Mouse (Mus musculus): Measurements from ENCODE around the gene Asic2.

Gene Asic2

DNA sequence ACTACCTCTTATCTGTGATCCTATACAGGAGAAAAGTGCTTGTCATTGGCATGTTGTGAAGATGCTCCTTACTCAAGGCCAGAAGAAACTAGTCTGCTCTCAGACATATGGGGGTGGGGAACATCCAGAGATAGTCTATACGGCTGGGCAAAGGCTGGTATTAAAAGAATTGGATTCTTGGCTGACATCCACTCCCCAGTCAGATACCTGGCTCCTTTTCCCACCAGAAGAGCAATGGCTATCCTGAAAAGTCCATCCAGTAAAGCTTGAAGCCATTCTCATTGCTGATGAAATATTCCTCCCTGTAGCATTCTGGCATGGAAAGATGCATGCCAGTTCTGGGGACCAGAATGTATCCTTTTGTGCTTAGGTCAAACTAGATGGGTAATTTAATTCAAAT lies 218.2 kb downstream of the Asic2 start:
- DNase-seq (ENCODE audit: low read depth, low spot score), result no peak

DNA sequence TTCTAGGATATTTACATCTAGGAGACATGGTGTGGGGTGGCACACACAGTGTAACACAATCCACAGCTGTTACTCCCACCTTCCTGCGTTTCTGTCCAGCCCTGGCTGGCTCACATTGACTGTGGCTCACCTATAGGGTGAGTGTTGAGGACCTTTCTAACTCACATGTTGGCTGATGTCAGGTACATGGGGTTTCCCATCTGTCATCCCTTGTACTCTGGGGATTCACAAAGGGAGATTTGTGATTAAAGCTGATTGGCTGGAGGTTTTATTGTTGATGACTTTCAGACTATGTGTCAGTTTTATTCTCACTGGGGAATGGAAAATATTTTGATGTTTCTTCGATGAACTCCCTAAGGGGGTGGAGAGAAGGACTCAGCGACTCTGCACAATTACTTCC lies 229.3 kb downstream of the Asic2 start:
- no peak for DNase-seq (ENCODE audit: low read depth, low spot score)

GRCm38 (mm10) chr11:81737777-81738176 lies 230.5 kb downstream of the Asic2 start:
- no peak for DNase-seq (ENCODE audit: low read depth, low spot score)

- DNase-seq (ENCODE audit: low read depth, low spot score), result no peak
Measured at GRCm38 (mm10) chr11:81722071-81722470, 246.2 kb downstream of the Asic2 start.

DNA sequence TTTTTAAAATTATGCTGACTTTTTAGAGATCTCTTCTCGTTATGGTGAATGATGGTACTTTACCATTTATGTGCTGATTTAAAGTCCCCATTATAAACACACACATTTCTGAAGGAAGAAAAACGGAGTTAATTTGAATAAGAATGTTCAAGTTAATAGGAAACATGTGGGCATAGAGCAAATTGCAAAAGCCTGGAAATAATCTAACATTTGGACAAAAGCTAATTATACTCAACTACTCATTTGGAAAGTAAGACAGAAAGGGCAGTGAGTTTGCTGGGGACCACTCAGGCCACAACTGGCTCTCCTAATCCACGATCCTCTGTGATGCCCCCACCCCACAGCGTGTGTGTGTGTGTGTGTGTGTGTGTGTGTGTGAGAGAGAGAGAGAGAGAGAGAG lies 253.5 kb downstream of the Asic2 start:
- no peak for DNase-seq (ENCODE audit: low read depth, low spot score)

DNA sequence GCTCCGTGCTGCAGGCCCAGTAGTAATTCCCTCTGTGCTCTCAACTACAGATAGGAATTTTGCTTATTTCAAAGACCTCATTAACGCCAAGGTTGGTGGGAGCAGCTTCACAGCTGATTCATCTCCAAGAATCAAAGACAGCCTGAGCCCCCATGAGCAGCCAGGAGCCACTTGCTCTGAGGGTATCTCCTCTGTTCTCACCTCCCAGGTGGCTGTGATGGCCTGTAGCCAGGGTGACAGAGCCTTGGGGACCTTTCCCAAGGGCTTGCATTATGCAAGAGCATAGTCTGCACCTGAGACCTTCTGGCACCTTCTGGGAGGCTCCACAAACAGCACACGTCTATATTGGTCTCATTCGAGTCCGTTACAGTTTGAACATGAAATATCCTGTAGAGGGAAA lies 261.3 kb downstream of the Asic2 start:
- no peak for DNase-seq (ENCODE audit: low read depth, low spot score)

DNA sequence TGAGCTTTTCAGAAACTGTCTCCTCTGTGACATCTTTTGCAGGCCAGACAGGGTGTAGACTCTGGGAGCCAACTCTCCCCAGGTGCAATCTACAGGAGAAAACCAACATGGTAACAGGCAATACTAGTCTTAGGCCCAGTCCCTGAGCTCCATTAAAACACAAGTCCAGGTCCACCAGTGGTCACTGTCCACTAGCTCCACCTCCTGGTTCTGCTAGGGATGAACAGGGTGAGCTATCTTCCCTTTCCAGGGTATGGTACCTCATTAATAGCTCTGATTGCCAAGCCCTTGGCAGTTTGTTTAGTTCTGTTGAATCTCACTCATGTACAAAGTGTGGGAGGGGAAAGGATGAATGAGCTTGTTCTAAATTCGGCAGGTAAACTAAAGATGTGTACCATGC lies 270.2 kb downstream of the Asic2 start:
- DNase-seq (ENCODE audit: low read depth, low spot score), result peak; percentile 2

- no peak for DNase-seq (ENCODE audit: low read depth, low spot score)
Measured at GRCm38 (mm10) chr11:81695501-81695900, 272.8 kb downstream of the Asic2 start.

- no peak for DNase-seq (ENCODE audit: low read depth, low spot score)
Measured at GRCm38 (mm10) chr11:81680511-81680910, 287.7 kb downstream of the Asic2 start.

GRCm38 (mm10) chr11:81671724-81672123 lies 296.5 kb downstream of the Asic2 start:
- peak; percentile 10 for DNase-seq (ENCODE audit: low read depth, low spot score)

DNA sequence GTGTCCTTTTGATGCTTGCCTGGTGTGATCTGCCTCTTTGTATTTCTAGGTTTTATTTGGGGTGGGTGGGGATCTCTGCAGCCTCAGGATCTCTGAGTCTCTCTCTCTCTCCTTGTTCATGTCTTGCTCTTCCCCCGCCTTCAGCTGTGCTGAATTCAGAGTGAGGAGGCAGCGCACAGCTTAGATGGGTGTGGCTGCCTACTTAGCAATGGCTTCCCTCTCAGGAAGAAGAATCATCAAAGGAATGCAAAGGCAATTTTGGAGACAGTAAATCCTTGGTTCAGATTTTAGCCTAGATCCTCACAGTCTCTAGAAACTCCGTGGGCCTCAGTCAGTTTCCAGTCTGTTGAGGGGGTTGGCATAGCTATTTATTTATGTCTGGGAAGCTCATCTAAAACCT lies 297.8 kb downstream of the Asic2 start:
- no peak for DNase-seq (ENCODE audit: low read depth, low spot score)

- DNase-seq (ENCODE audit: low read depth, low spot score), result no peak
Measured at GRCm38 (mm10) chr11:81658850-81659249, 309.4 kb downstream of the Asic2 start.

DNA sequence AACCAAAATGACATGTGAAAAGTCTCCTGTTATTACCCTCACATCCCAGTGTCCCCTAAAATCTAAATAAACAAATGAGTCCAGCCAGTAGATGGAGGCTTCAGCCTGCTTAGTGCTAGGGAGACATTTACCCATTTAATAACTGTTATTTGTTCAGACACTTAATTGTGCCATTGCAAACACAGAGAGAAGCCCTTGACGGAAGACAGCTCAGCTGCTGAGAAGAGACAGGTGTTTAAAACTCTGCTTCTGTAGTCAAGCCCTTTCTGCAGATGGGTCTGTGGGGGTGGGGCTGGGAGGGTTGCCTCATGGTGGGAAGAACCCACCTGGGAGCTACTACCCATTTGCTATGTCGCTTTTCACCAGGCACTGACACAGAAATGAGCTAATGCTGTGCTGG lies 311.1 kb downstream of the Asic2 start:
- DNase-seq (ENCODE audit: low read depth, low spot score), result no peak

DNA sequence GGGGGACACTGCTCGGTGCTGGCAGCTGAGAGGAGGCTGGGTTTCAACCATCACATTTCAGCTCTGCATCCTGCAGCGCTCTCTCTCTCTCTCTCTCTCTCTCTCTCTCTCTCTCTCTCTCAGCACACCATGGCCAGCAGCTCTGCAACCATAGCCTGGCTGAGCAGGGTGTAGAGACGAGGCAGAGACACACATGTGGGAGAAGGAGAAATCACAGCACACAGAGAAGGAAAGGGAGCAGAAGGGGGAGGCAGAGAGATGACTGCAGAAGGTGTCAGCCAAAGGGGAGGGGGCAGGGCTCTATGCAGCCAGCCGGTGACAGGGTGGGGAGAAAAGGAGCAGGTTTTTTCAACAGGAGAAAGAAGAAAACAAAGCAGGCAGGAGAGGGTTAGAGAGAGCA lies 320.4 kb downstream of the Asic2 start:
- DNase-seq (ENCODE audit: low read depth, low spot score), result no peak

- peak; percentile 27 for DNase-seq (ENCODE audit: low read depth, low spot score)
Measured at GRCm38 (mm10) chr11:81645549-81645948, 322.7 kb downstream of the Asic2 start.

DNA sequence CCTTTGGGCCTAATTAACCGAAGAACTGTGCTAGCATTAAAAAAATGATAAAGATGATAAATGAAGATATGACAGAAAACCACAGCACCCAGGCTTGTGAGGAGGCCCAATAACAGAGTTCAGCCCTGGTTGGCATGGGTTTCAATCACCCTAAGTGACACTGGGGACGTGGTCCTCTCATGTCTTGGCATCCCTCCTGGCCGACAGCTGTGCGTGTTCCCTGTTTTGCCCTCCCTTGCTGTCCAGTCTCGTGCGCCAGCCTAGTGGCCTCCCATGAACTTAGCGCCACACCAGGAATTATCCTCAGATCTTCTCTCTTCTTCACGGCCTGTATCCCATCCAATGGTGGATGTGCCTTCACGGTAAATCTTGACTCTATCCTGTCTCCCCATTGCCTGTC lies 331.9 kb downstream of the Asic2 start:
- no peak for DNase-seq (ENCODE audit: low read depth, low spot score)

DNA sequence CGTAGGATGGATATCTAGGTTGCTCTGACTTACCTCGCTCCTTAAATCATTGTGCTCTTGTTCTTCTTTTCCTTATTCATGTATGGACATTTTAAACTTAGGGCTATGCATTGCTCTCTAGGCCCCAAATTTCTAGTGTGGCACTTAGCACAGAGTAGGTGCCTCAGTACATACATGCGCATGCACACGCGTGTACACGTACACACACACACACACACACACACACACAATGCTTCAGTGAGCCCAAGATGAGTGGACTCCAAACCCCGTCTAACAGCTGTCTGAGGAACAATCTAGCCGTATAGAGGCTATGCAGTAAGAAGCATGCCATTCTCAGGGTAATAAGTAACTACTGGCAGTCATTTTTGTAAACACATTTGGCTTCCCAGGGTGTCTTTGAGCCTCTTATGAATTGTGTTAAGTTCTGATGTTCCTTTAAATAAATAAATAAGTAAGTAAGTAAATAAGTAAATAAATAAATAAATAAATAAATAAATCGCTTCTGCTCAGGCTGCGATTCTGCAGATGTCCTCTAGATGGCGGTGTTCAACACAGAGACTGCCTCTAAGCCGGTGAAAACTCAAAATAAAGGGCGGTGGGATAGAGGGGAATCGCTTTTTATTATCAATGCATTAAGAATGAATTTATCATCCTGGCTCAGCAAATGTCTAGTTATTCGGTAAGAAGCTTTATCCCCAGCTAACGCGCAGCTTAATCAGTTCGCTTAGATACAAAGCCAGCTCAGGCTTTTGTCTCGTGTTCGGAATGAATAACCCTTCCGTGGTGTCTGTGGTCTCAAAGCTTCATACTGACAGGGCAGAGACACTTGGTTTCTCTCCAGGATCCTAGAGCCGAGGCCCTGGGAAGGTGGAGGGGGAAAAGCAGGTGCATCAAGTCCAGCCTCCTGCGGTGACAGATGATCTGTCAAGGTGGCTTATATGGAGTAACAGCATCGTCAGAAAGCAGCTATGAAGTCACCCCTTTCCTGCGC lies 333.6 kb downstream of the Asic2 start:
- peak; percentile 51 for DNase-seq (ENCODE audit: low read depth, low spot score)

DNA sequence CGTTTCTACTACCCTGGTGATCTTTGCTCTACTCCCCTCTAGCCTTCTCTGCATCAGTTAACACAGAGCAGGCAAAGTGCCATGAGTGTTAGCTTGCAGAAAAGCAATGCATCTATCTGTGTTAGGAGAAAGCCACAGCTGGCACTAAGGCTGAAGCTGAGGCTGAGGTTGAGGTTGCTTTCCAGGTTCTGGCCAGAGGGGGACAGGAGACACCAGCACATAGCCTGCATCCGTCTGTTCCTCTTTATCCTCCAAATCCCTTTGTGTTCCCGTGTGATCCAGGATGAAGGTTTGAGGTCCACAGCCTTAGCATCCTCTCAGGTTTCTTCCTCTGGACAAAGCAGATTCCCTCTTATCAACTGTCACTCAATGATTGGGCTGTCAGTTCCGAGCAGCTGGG lies 343.1 kb downstream of the Asic2 start:
- DNase-seq (ENCODE audit: low read depth, low spot score), result no peak

DNA sequence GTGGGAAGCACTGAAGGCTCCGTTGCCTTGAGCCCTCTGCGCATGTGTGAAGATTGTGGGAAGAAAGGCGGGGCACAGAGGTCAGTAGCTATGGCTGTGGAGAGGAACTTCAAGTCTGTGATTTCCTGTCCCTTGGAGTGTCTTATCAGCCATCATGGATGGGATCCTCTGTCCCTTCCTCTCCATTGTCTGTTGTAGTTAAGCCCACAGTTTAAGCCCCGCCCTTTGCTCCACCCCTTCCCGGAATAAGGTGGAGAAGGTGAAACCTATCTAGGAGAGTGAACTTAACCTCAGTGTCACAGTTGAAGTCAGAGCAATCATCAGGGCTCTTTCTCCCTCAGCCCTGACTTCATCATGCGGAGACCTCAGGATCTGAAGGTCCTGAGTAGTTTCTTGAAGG lies 347.7 kb downstream of the Asic2 start:
- DNase-seq (ENCODE audit: low read depth, low spot score), result no peak

DNA sequence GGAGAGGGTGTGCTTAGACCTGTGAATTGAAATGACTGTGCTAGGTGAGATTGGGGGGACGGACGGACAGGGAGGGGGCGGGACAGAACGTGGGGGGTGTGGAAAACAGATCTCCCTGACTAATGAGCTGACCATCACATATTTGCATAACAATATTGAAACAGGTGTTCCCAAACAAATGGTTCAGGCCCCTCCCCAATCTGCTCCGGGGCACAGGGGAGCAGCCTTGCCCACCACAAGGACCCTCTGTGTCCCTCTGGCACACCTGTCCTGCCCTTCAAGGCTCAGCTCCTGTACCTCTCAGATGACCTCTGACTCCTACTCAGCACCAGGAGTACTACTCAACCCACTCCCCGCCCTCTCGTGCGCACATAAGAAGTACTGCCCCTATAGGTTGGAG lies 351.8 kb downstream of the Asic2 start:
- DNase-seq (ENCODE audit: low read depth, low spot score), result no peak

DNA sequence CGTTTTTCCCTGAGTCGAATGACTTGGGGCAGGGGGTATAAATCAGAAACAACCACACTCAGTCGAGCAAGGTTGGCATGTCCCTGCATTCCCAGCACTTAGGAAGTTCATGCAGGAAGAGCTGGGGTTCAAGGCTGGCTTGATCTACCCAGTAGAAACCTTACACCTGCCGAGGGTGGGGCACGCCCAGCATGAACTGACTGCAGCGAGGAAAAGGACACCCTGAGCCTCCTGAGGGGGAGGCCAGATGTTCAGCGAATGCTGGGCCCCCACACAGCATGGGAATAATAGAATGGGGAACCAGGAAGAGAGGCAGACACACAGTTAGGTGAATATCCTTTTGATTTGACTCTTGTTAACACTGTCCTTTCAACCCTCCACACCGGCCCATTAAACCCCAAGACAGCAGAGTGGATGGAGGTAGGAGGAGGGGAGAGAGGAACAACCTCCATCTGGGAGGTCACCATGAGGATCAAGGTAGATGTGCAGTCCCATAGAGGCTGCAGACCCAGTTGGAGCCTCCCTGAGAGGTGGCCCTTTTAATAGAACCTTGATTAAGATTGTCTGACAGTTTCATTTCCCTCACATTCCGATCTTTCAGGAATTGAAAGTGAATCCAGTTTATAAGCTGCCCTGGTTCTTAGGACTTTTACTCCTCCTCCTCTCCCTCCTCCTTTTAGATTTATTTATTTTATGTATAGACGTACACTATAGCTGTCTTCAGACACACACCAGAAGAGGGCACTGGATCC lies 354.2 kb downstream of the Asic2 start:
- DNase-seq (ENCODE audit: low read depth, low spot score), result no peak

- peak; percentile 70 for DNase-seq (ENCODE audit: low read depth, low spot score)
Measured at GRCm38 (mm10) chr11:81612798-81613540, 355.3 kb downstream of the Asic2 start.
